Mouse (Mus musculus): ENCODE measurements around the gene Cd47. TPM values are rescaled to one million over a fixed set of nuclear protein-coding genes. Genes with fewer than 3 reads are reported as not detected.

The Cd47 gene
- polyA plus RNA-seq, 1 experiment from 2014 or later = 286 TPM

- Histone ChIP-seq H3K4me2 (ENCODE audit: low read depth, low read length) (no peak overlapping the region), H3K4me1 (ENCODE audit: control insufficient read depth, low read depth, low read length) (no peaks in the 10 kb centered on the region), H3K27me3 (ENCODE audit: control insufficient read depth, insufficient read depth, low read depth, low read length) (no peaks in the 10 kb centered on the region), H3K4me3 (ENCODE audit: low read depth, low read length) (no peak overlapping the region), H3K36me3 (ENCODE audit: control insufficient read depth, insufficient read depth) (no peaks in the 10 kb centered on the region), H3K27ac (ENCODE audit: low read length) (no peak overlapping the region), H3K9me3 (replicated peaks; ENCODE audit: control insufficient read depth, low read length) (no peaks in the 10 kb centered on the region), H3K9ac (ENCODE audit: low read depth, low read length) (no peak overlapping the region)
- WGBS (ENCODE audit: insufficient replicate concordance) = 50% methylated on average over 4 of the region's 4 CpGs
- ATAC-seq (ENCODE audit: low read depth) = no peak
These were observed 148.9 kb downstream of the Cd47 start for GRCm38 (mm10) chr16:49949261-49949660.

DNA sequence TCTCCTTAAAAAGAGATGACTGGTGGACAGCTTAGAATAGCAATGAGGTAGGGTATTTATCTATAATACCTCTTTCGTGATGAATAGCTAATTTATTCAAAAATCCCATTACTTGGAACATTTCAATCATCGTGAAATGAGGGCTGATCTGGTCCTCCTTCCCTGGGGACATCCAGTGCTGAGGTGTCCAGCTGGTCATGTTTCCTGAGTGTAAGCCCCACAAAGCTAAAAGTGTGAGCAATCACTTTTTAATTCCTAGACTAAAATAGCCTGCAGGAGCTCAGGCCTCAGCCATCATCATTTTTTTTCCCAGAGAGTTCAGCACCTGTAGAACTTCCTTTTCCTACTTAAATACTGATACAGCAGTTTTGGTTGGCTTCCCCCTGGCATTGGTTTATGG, 150.0 kb downstream of the Cd47 start:
- Histone ChIP-seq H3K4me3 (ENCODE audit: low read depth, low read length) (no peak overlapping the region), H3K27me3 (ENCODE audit: control insufficient read depth, insufficient read depth, low read depth, low read length) (no peaks in the 10 kb centered on the region), H3K36me3 (ENCODE audit: control insufficient read depth, insufficient read depth) (no peaks in the 10 kb centered on the region), H3K27ac (ENCODE audit: low read length) (no peak overlapping the region), H3K4me1 (ENCODE audit: control insufficient read depth, low read depth, low read length) (no peaks in the 10 kb centered on the region), H3K9me3 (replicated peaks; ENCODE audit: control insufficient read depth, low read length) (no peaks in the 10 kb centered on the region), H3K4me2 (ENCODE audit: low read depth, low read length) (no peak overlapping the region), H3K9ac (ENCODE audit: low read depth, low read length) (no peak overlapping the region)
- WGBS (ENCODE audit: insufficient replicate concordance) = 66% methylated on average over 2 of the region's 2 CpGs
- ATAC-seq (ENCODE audit: low read depth) = no peak

DNA sequence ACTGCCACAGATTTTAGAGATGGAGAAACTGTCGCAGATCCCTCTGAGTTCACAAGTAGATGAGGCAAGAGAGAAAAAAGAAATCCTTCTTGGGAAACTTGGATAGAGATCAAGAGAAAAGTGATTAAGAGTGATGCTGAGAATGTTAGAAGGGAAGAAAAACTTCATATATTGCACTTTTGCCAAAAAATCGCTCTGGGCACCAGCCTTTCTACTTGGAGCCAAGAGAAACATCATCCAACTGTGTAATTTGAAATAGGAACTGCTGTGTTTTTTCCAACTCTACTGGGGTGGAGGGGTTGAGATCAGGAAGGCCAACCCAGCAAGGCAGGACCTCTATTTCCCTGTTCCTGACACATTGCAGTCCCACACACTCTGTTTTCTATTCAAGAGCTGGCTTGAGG, 151.0 kb downstream of the Cd47 start:
- Histone ChIP-seq H3K4me2 (ENCODE audit: low read depth, low read length) (no peak overlapping the region), H3K4me1 (ENCODE audit: control insufficient read depth, low read depth, low read length) (no peaks in the 10 kb centered on the region), H3K4me3 (ENCODE audit: low read depth, low read length) (no peak overlapping the region), H3K9ac (ENCODE audit: low read depth, low read length) (no peak overlapping the region), H3K36me3 (ENCODE audit: control insufficient read depth, insufficient read depth) (no peaks in the 10 kb centered on the region), H3K27ac (ENCODE audit: low read length) (no peak overlapping the region), H3K27me3 (ENCODE audit: control insufficient read depth, insufficient read depth, low read depth, low read length) (no peaks in the 10 kb centered on the region), H3K9me3 (replicated peaks; ENCODE audit: control insufficient read depth, low read length) (no peaks in the 10 kb centered on the region)
- 61% methylated on average over 2 of the region's 2 CpGs for WGBS (ENCODE audit: insufficient replicate concordance)
- no peak for ATAC-seq (ENCODE audit: low read depth)

DNA sequence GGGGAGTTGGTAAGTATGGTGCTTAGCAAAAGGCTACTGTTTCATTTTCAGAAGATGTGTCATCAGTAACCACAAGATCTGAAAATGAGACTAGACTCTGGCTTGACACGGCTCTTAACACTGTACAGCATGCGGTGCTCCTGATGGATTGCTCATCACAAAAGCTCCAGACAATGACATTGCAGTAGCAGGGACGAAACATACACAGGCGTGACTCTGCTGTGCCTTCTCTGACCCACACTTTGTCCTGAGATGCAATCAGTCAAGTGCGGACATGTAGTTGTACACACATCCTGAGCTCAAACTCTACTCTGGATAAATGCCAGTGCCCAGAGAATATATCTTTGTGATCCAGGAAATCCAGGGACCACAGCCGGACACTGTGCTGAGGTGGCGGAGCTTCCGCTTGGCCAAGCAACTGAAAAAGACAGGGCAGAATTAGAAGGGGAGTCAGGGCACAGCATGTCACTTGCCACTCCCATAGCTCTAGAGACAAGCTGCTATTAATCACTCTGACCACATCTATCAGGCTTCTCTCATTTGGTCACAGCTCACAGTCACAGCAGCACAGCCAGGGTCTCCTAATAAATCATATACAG, 151.7 kb downstream of the Cd47 start:
- no peaks in the 10 kb centered on the region for H3K36me3 ChIP-seq (ENCODE audit: control insufficient read depth, insufficient read depth)
- ATAC-seq (ENCODE audit: low read depth) = 0 out of 2 replicates have a peak, but pooled peaks have one; percentile 27
- no peak overlapping the region for H3K9ac ChIP-seq (ENCODE audit: low read depth, low read length)
- H3K27me3 ChIP-seq (ENCODE audit: control insufficient read depth, insufficient read depth, low read depth, low read length) = no peaks in the 10 kb centered on the region
- H3K9me3 ChIP-seq (replicated peaks; ENCODE audit: control insufficient read depth, low read length) = no peaks in the 10 kb centered on the region
- no peak overlapping the region for H3K4me2 ChIP-seq (ENCODE audit: low read depth, low read length)
- H3K27ac ChIP-seq (ENCODE audit: low read length) = no peak overlapping the region
- WGBS (ENCODE audit: insufficient replicate concordance) = 38% methylated on average over 8 of the region's 8 CpGs
- peaks cover 3% of the 10 kb centered on the region; the same call in 1 of the 2 replicates for H3K4me1 ChIP-seq (ENCODE audit: control insufficient read depth, low read depth, low read length)
- no peak overlapping the region for H3K4me3 ChIP-seq (ENCODE audit: low read depth, low read length)

DNA sequence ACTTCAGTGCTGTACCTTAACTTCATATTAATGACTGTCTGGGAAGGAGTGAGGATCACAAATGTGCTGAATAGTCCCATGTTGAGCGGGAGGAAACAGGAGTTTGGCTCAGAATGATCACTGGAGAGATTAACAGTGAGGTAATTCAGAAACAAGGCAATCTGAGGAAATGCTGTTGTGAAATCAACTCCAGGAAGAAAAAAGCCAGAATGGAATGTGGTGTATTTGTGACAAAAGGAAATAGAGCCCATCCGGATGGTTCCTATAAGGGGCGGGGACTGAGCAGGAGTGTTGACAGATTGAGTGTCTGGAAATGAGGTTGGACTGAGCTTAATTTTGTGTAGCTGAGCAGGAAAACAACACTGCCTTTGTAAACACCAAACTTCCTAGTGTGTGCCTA, 153.5 kb downstream of the Cd47 start:
- Histone ChIP-seq H3K4me2 (ENCODE audit: low read depth, low read length) (no peak overlapping the region), H3K4me1 (ENCODE audit: control insufficient read depth, low read depth, low read length) (peaks cover 3% of the 10 kb centered on the region; the same call in 1 of the 2 replicates), H3K4me3 (ENCODE audit: low read depth, low read length) (no peak overlapping the region), H3K27ac (ENCODE audit: low read length) (no peak overlapping the region), H3K9ac (ENCODE audit: low read depth, low read length) (no peak overlapping the region), H3K36me3 (ENCODE audit: control insufficient read depth, insufficient read depth) (no peaks in the 10 kb centered on the region), H3K27me3 (ENCODE audit: control insufficient read depth, insufficient read depth, low read depth, low read length) (no peaks in the 10 kb centered on the region), H3K9me3 (replicated peaks; ENCODE audit: control insufficient read depth, low read length) (no peaks in the 10 kb centered on the region)
- 41% methylated on average over 3 of the region's 3 CpGs for WGBS (ENCODE audit: insufficient replicate concordance)
- ATAC-seq (ENCODE audit: low read depth) = no peak

- no peak for ATAC-seq (ENCODE audit: low read depth)
- no peak overlapping the region for H3K9ac ChIP-seq (ENCODE audit: low read depth, low read length)
- H3K36me3 ChIP-seq (ENCODE audit: control insufficient read depth, insufficient read depth) = no peaks in the 10 kb centered on the region
- H3K9me3 ChIP-seq (replicated peaks; ENCODE audit: control insufficient read depth, low read length) = no peaks in the 10 kb centered on the region
- H3K4me2 ChIP-seq (ENCODE audit: low read depth, low read length) = no peak overlapping the region
- peaks cover 3% of the 10 kb centered on the region; the same call in 1 of the 2 replicates for H3K4me1 ChIP-seq (ENCODE audit: control insufficient read depth, low read depth, low read length)
- H3K4me3 ChIP-seq (ENCODE audit: low read depth, low read length) = no peak overlapping the region
- WGBS (ENCODE audit: insufficient replicate concordance) = 73% methylated on average over 10 of the region's 10 CpGs
- H3K27ac ChIP-seq (ENCODE audit: low read length) = no peak overlapping the region
- H3K27me3 ChIP-seq (ENCODE audit: control insufficient read depth, insufficient read depth, low read depth, low read length) = no peaks in the 10 kb centered on the region
These were observed 154.6 kb downstream of the Cd47 start for GRCm38 (mm10) chr16:49954909-49955308.

- no peak overlapping the region for H3K27ac ChIP-seq (ENCODE audit: low read length)
- 61% methylated on average over 2 of the region's 2 CpGs for WGBS (ENCODE audit: insufficient replicate concordance)
- ATAC-seq (ENCODE audit: low read depth) = no peak
These were observed 155.0 kb downstream of the Cd47 start for GRCm38 (mm10) chr16:49955325-49955724.

GRCm38 (mm10) chr16:49955952-49956351, 155.6 kb downstream of the Cd47 start:
- no peak for ATAC-seq (ENCODE audit: low read depth)
- H3K4me1 ChIP-seq (ENCODE audit: control insufficient read depth, low read depth, low read length) = peaks cover 3% of the 10 kb centered on the region; the same call in 1 of the 2 replicates
- WGBS (ENCODE audit: insufficient replicate concordance) = 56% methylated on average over 2 of the region's 2 CpGs

More at GRCm38 (mm10) chr16:49955325-49955724, 155.0 kb downstream of the Cd47 start:
- Histone ChIP-seq H3K9me3 (replicated peaks; ENCODE audit: control insufficient read depth, low read length) (no peaks in the 10 kb centered on the region), H3K36me3 (ENCODE audit: control insufficient read depth, insufficient read depth) (no peaks in the 10 kb centered on the region), H3K4me2 (ENCODE audit: low read depth, low read length) (no peak overlapping the region), H3K9ac (ENCODE audit: low read depth, low read length) (no peak overlapping the region), H3K4me1 (ENCODE audit: control insufficient read depth, low read depth, low read length) (peaks cover 3% of the 10 kb centered on the region; the same call in 1 of the 2 replicates), H3K4me3 (ENCODE audit: low read depth, low read length) (no peak overlapping the region), H3K27me3 (ENCODE audit: control insufficient read depth, insufficient read depth, low read depth, low read length) (no peaks in the 10 kb centered on the region)

DNA sequence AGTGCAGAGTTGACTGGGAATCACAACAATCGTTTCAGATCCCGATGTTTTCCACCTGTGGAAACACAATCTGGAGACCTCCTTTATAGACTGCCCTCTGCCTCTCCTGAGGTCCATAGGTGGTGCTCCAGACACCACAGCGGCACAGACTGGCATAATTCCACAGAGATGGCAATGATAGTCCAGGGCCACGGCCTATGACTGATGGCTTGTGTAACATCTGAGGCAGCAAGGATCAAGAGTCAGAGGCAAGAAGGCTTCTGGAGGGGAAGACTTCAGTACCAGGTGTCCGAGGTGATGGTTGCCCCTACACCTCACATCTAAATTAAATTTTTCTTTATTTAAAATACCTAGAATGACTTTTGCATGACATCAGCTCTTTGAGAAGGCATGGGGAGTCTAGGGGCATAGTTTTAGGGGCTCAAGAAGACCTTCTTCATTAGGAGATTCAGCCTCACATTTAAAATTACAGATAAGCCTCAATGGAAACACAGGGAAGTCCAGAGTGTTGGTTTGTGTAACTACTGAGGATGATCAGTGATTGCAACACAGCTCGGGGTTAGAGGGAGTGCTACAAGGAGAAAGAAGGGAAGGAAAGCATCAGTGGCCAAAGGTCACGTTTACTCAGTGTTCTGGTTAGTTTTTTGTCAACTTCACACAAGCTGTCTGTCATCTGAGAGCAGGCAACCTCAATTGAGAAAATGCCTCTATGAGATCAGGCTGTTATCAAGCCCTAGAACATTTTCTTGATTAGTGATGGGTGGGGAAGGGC, 156.4 kb downstream of the Cd47 start:
- H3K9ac ChIP-seq (ENCODE audit: low read depth, low read length) = no peak overlapping the region
- H3K4me3 ChIP-seq (ENCODE audit: low read depth, low read length) = no peak overlapping the region
- H3K27me3 ChIP-seq (ENCODE audit: control insufficient read depth, insufficient read depth, low read depth, low read length) = no peaks in the 10 kb centered on the region
- H3K36me3 ChIP-seq (ENCODE audit: control insufficient read depth, insufficient read depth) = no peaks in the 10 kb centered on the region
- no peak overlapping the region for H3K27ac ChIP-seq (ENCODE audit: low read length)
- H3K9me3 ChIP-seq (replicated peaks; ENCODE audit: control insufficient read depth, low read length) = no peaks in the 10 kb centered on the region
- no peak overlapping the region for H3K4me2 ChIP-seq (ENCODE audit: low read depth, low read length)
- 52% methylated on average over 7 of the region's 7 CpGs for WGBS (ENCODE audit: insufficient replicate concordance)
- H3K4me1 ChIP-seq (ENCODE audit: control insufficient read depth, low read depth, low read length) = peaks cover 3% of the 10 kb centered on the region; the same call in 1 of the 2 replicates
- peak; percentile 67 for ATAC-seq (ENCODE audit: low read depth)

More at GRCm38 (mm10) chr16:49955952-49956351, 155.6 kb downstream of the Cd47 start:
- H3K9me3 ChIP-seq (replicated peaks; ENCODE audit: control insufficient read depth, low read length) = no peaks in the 10 kb centered on the region
- no peak overlapping the region for H3K27ac ChIP-seq (ENCODE audit: low read length)
- H3K4me2 ChIP-seq (ENCODE audit: low read depth, low read length) = no peak overlapping the region
- H3K27me3 ChIP-seq (ENCODE audit: control insufficient read depth, insufficient read depth, low read depth, low read length) = no peaks in the 10 kb centered on the region
- no peak overlapping the region for H3K4me3 ChIP-seq (ENCODE audit: low read depth, low read length)
- H3K9ac ChIP-seq (ENCODE audit: low read depth, low read length) = no peak overlapping the region
- no peaks in the 10 kb centered on the region for H3K36me3 ChIP-seq (ENCODE audit: control insufficient read depth, insufficient read depth)
